Mouse (Mus musculus) lung, postnatal 0 days (tissue): ENCODE data around the gene Bcl2l1.

Experiments
- CTCF ChIP-seq: IDR thresholded peaks from 2 replicates; pipeline ENCODE4 v1.5.1; 2016; ENCODE audit warnings: antibody characterized with exemption, mild to moderate bottlenecking
- EP300 ChIP-seq: IDR thresholded peaks from 2 replicates; pipeline ENCODE4 v1.6.1; 2016; ENCODE audit warnings: antibody characterized with exemption, mild to moderate bottlenecking, control low read depth

DNA sequence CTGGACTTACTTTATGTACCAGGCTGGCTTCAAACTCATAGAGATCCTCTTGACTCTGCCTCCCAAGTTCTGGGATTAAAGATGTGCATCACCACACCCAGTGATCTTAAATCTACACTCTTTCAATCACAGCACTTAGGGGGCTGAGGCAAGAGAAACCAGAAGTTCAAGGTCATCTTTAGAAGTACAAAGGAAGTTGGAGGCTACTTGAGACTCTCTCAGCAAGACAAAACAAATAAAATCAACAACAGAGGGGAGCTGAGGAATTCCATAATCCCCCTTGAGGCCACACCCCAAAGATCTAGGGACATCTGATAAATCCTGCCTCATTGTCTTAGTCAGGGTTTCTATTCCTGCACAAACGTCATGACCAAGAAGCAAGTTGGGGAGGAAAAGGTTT, 59.3 kb downstream of the Bcl2l1 start:
- TF ChIP-seq CTCF (no peak), EP300 (no peak)
